Mouse (Mus musculus) pancreas, adult 10 weeks (tissue): Measurements from ENCODE around the gene Ankmy2. TPM values are rescaled to one million over a fixed set of nuclear protein-coding genes. Genes with fewer than 3 reads are reported as not detected.

Experiments used
- polyA plus RNA-seq: library from polyadenylated mRNA; stranded (reverse); fragments of 350-450 nt; fragmentation: Illumina TruSeq; extraction: RNeasy Lipid Tissue Mini Kit (QIAGEN cat#74804); gene quantifications from one replicate; pipeline ENCODE4 v1.2.3, GENCODE M21; 2015; ENCODE audit warnings: low read depth, low replicate concordance; ENCODE audit not compliant: insufficient read depth

The Ankmy2 gene
- 7.2 TPM for polyA plus RNA-seq

DNA sequence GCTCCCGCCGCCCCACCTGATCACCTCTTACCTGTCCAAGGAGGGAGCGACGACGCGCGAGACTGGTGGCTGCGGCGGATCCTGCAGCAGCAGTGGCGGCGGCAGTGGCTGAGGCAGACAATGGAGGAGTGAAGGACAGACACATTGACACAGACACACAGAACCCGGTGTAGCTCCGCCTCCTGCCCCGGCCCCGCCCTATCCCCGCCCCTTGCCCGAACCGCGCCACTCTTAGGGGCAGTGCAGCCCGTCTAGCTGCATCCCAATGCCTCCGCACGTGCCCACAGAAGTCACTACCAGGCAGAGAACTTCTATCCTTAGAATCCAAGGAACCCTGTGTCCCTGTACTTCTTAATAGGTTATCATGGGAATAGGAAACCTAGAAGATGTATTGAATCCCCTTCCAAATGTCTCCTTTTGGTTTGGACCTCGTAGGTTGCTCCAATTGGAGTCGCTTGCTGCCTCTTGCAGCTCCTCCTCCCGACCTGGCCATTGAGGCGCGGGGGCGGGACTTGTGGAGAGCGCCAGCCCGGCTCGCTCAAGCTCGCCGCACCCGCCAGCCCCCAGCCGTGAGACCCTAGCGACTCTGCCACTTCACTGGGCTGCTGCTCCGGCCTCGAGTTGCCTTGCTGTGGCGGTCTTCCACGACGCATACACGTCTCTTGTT, at the start of gene Ankmy2:
Gene Ankmy2 (plus strand): TSS at position 478 of the 667 bp plus-strand sequence.

DNA sequence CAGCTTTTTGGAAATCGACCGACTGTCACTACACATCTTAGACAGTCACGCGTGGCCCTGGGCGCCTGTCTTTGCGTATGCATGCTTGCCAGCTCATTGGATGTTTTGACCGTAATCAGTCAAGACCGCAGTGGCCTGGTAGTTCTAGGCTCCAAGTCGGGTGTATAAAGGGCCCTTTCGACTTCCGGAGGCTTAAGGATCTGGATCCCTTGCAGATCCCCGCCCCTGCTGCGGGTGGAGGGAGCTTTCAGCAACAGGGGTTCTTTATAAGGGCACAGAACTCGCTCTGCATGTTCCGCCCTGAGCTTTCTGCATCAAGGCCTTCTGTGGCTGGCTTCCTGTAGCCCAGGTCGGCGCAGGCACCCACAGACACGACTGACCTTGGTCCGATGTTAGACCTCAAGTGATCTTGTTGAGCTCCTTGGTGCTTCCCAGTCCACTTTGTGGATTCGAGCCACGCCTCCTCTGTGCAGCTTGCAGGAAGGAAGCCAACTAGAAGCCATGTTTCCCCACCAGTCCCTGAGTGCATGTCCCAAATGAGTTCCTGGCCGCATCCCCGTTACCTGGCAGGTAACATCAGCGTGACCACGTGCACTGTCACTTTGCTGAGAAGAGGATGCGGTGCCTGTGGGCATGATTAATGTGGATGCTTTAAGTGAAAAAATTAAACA, 859 bp downstream of the Ankmy2 start, which contains the start of gene Bzw2:
Gene Bzw2 (minus strand): TSS at position 443 of the 671 bp plus-strand sequence.

Other genes with a start within 250 kb of the Ankmy2 start
- gene Agr3, start 231.5 kb upstream of the Ankmy2 start, polyA plus RNA-seq, result not detected
- not detected for gene Agr2, start 164.2 kb upstream of the Ankmy2 start, polyA plus RNA-seq
- 26.8 TPM for gene Tspan13, start 114.6 kb upstream of the Ankmy2 start, polyA plus RNA-seq
- 5.8 TPM for gene Bzw2, start 966 bp downstream of the Ankmy2 start, polyA plus RNA-seq
- gene Lrrc72, start 96.3 kb downstream of the Ankmy2 start, polyA plus RNA-seq, result not detected
- 7.6 TPM for gene Sostdc1, start 157.0 kb downstream of the Ankmy2 start, polyA plus RNA-seq
- gene Ispd, start 224.3 kb downstream of the Ankmy2 start, polyA plus RNA-seq, result 0.46 TPM
- not detected for gene D630036H23Rik, start 225.1 kb downstream of the Ankmy2 start, polyA plus RNA-seq